Mouse (Mus musculus): ENCODE measurements at regions not wholly inside any gene's neighbourhood (a gene's known extent, or its start where the extent isn't known, plus 50 kb on each side); places are given as distances from the start of the nearest gene placed in this dataset.

DNA sequence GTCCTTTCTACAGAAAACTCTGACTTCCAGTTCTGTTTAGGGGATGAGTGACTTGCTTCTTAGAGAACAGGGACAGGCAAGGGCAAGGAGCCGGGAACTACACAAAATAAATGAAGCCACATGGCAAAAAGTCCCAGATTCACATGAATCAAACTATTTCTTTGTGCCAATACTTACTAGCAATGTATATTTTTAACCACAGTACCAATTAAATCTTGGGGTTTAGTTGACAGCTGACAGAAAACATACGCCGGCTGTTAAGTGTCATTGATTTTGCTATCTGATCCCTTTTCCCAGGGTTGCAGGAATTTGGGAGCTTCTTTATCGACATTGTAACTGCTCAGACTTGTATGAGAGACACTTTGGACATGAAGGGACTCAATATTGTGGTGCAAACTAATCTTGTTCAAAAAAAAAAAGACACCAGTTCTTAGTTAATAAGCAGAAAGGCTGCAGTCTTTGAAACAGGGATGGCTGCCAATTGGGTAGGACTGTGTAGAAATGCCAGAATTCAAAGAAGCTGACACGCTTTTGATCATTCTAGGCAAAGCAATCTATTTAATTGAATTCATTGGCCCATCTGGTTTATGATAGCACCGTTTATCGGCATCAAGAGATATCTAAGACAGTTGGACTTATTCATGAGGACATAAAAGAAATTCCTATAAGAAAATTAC is 132.5 kb downstream of the Sst start:
- Histone ChIP-seq H3K79me2 (replicated peaks; ENCODE audit: control insufficient read depth, extremely low read depth, insufficient read depth, poor library complexity, severe bottlenecking) (no peaks in the 10 kb centered on the region), H3K27me3 (replicated peaks) (peaks cover 2% of the 10 kb centered on the region), H3K27ac (ENCODE audit: insufficient read depth, low read depth) (no peak overlapping the region), H3K9ac (ENCODE audit: insufficient read depth, low read depth) (no peak overlapping the region), H3K36me3 (replicated peaks in 1 of 2; ENCODE audit: control insufficient read depth in 1 of 2, insufficient read depth in 1 of 2, low read length in 1 of 2) (no peaks in the 10 kb centered on the region), H3K4me3 (replicated peaks in 1 of 3; ENCODE audit: low read depth in 2 of 3, low read length in 2 of 3, poor library complexity in 1 of 3) (no peak overlapping the region), H3K9me3 (replicated peaks; ENCODE audit: low read length) (no peaks in the 10 kb centered on the region), H3K4me2 (ENCODE audit: insufficient read depth, low read depth, poor library complexity, severe bottlenecking) (no peak overlapping the region), H3K4me1 (ENCODE audit: control insufficient read depth in 1 of 2, insufficient read depth in 2 of 2) (no peaks in the 10 kb centered on the region)
- no peak for DNase-seq (ENCODE audit: extremely low read depth)
- in situ Hi-C loops (cut with MboI; ENCODE audit: low pct_ligation_motif_present, low pct_unique_long_range_greater_than_20kb, low sequenced_read_pairs): no loop called here
- dilution Hi-C loops (cut with MboI; ENCODE audit: extremely low pct_ligation_motif_present, extremely low pct_unique_long_range_greater_than_20kb, low sequenced_read_pairs): no loop called here
- TF ChIP-seq USF2 (conservative IDR thresholded peaks at IDR 0.05; ENCODE audit: low read depth, low read length) (no peak), ZKSCAN1 (IDR thresholded peaks at IDR 0.05; ENCODE audit: borderline replicate concordance, low read depth, low read length) (no peak), BHLHE40 (IDR thresholded peaks at IDR 0.05; ENCODE audit: low read depth, low read length) (no peak), E2F4 (IDR thresholded peaks at IDR 0.05; ENCODE audit: insufficient replicate concordance, low read depth, low read length) (no peak), ZNF384 (IDR thresholded peaks at IDR 0.05; ENCODE audit: low read depth, low read length) (no peak), TBP (conservative IDR thresholded peaks at IDR 0.05; ENCODE audit: low read depth, low read length) (no peak), SMC3 (IDR thresholded peaks at IDR 0.05; ENCODE audit: low read depth, low read length) (no peak), ZMIZ1 (IDR thresholded peaks at IDR 0.05; ENCODE audit: low read depth, low read length) (no peak), SIN3A (IDR thresholded peaks at IDR 0.05; ENCODE audit: low read length) (no peak), CHD1 (IDR thresholded peaks at IDR 0.05; ENCODE audit: low read depth, low read length) (no peak)

- Histone ChIP-seq H3K27ac (ENCODE audit: insufficient read depth, low read depth) (no peak overlapping the region), H3K79me2 (replicated peaks; ENCODE audit: control insufficient read depth, extremely low read depth, insufficient read depth, poor library complexity, severe bottlenecking) (no peaks in the 10 kb centered on the region), H3K4me1 (ENCODE audit: control insufficient read depth in 1 of 2, insufficient read depth in 2 of 2) (peaks cover 0 to 6% of the 10 kb centered on the region in 2 experiments; a peak in 2 of 4 replicates), H3K4me3 (replicated peaks in 1 of 3; ENCODE audit: low read depth in 2 of 3, low read length in 2 of 3, poor library complexity in 1 of 3) (no peak overlapping the region), H3K4me2 (ENCODE audit: insufficient read depth, low read depth, poor library complexity, severe bottlenecking) (no peak overlapping the region), H3K36me3 (replicated peaks in 1 of 2; ENCODE audit: control insufficient read depth in 1 of 2, insufficient read depth in 1 of 2, low read length in 1 of 2) (no peaks in the 10 kb centered on the region), H3K9me3 (replicated peaks; ENCODE audit: low read length) (no peaks in the 10 kb centered on the region), H3K9ac (ENCODE audit: insufficient read depth, low read depth) (no peak overlapping the region), H3K27me3 (replicated peaks) (peaks cover 6% of the 10 kb centered on the region)
- dilution Hi-C loops (cut with MboI; ENCODE audit: extremely low pct_ligation_motif_present, extremely low pct_unique_long_range_greater_than_20kb, low sequenced_read_pairs) (no loop called here), in situ Hi-C loops (cut with MboI; ENCODE audit: low pct_ligation_motif_present, low pct_unique_long_range_greater_than_20kb, low sequenced_read_pairs) (no loop called here)
- no peak for DNase-seq (ENCODE audit: extremely low read depth)
- TF ChIP-seq MAFK (IDR thresholded peaks at IDR 0.05; ENCODE audit: insufficient replicate concordance, low read length): no peak
- no peak for TF ChIP-seq MYC (IDR thresholded peaks at IDR 0.05; ENCODE audit: low read depth, low read length)
- TF ChIP-seq POLR2AphosphoS2 (IDR thresholded peaks at IDR 0.05; ENCODE audit: low read depth, low read length): no peak
- TF ChIP-seq MAX (IDR thresholded peaks at IDR 0.05; ENCODE audit: low read length): no peak
- no peak for TF ChIP-seq USF1 (IDR thresholded peaks at IDR 0.05; ENCODE audit: low read depth, low read length)
- TF ChIP-seq CHD2 (IDR thresholded peaks at IDR 0.05; ENCODE audit: low read length): no peak
- no peak for TF ChIP-seq GABPA (IDR thresholded peaks at IDR 0.05; ENCODE audit: insufficient replicate concordance, low read depth, low read length)
- TF ChIP-seq ZNF384 (IDR thresholded peaks at IDR 0.05; ENCODE audit: low read depth, low read length): no peak
- no peak for TF ChIP-seq E2F4 (IDR thresholded peaks at IDR 0.05; ENCODE audit: insufficient replicate concordance, low read depth, low read length)
- no peak for TF ChIP-seq ETS1 (conservative IDR thresholded peaks at IDR 0.05; ENCODE audit: low read depth, low read length)
- TF ChIP-seq MEF2A (IDR thresholded peaks at IDR 0.05; ENCODE audit: borderline replicate concordance, low read depth, low read length): no peak
- TF ChIP-seq HCFC1 (IDR thresholded peaks at IDR 0.05; ENCODE audit: low read depth, low read length): no peak
- no peak for TF ChIP-seq ELF1 (IDR thresholded peaks at IDR 0.05; ENCODE audit: low read depth, low read length)
- no peak for TF ChIP-seq PAX5 (IDR thresholded peaks at IDR 0.05; ENCODE audit: low read length)
- no peak for TF ChIP-seq TBP (conservative IDR thresholded peaks at IDR 0.05; ENCODE audit: low read depth, low read length)
- TF ChIP-seq UBTF (IDR thresholded peaks at IDR 0.05; ENCODE audit: low read depth, low read length): no peak
- TF ChIP-seq SMC3 (IDR thresholded peaks at IDR 0.05; ENCODE audit: low read depth, low read length): no peak
- no peak for TF ChIP-seq BHLHE40 (IDR thresholded peaks at IDR 0.05; ENCODE audit: low read depth, low read length)
- TF ChIP-seq RCOR1 (conservative IDR thresholded peaks at IDR 0.05; ENCODE audit: low read depth, low read length): no peak
Observed at GRCm38 (mm10) chr16:23737026-23737425, 153.7 kb downstream of the Sst start.
